Mouse (Mus musculus) limb, embryonic 13.5 days (tissue): ENCODE results near the gene Oprl1. TPM values are rescaled to one million over a fixed set of nuclear protein-coding genes. Genes with fewer than 3 reads are reported as not detected.

Source experiments
- ATAC-seq: fragments of 200-750 bp; cut with Nextera tagmentation; 2 replicates; pipeline ENCODE4 v1.8.0; 2017; ENCODE audit warnings: low read depth, moderate number of reproducible peaks, moderate TSS enrichment; ENCODE audit not compliant: low FRiP score
- H3K27ac ChIP-seq: fragments of 300-500 bp; sonication (generic); 2 replicates; pipeline ENCODE4 v1.5.1; 2015; ENCODE audit warnings: inconsistent platforms, mild to moderate bottlenecking, moderate library complexity
- H3K27me3 ChIP-seq: fragments of 300-500 bp; sonication (generic); 2 replicates; pipeline ENCODE4 v1.6.1; 2015; ENCODE audit warnings: mild to moderate bottlenecking, inconsistent platforms
- H3K36me3 ChIP-seq: fragments of 300-500 bp; sonication (generic); 2 replicates; pipeline ENCODE4 v1.6.1; 2015; ENCODE audit warnings: inconsistent platforms, mild to moderate bottlenecking, moderate library complexity
- H3K4me1 ChIP-seq: fragments of 300-500 bp; sonication (generic); 2 replicates; pipeline ENCODE4 v1.6.1; 2015; ENCODE audit warnings: inconsistent platforms
- H3K4me2 ChIP-seq: fragments of 300-500 bp; sonication (generic); replicated peaks from 2 replicates; pipeline ENCODE4 v1.6.1; 2015; ENCODE audit warnings: inconsistent platforms, mild to moderate bottlenecking, moderate library complexity
- H3K4me3 ChIP-seq: fragments of 300-500 bp; sonication (generic); 2 replicates; pipeline ENCODE4 v1.5.1; 2015; ENCODE audit warnings: moderate library complexity, mild to moderate bottlenecking, inconsistent platforms
- H3K9ac ChIP-seq: fragments of 300-500 bp; sonication (generic); 2 replicates; pipeline ENCODE4 v1.6.1; 2015; ENCODE audit warnings: mild to moderate bottlenecking, inconsistent platforms
- H3K9me3 ChIP-seq: fragments of 300-500 bp; sonication (generic); 2 replicates; pipeline ENCODE4 v1.6.1; 2016; ENCODE audit warnings: inconsistent platforms
- WGBS: fragments of 180-500 bp; shearing (Covaris S2); methylation state at CpG from one replicate; pipeline ENCODE4 v1.1.7; 2015; 5-methylcytosine and 5-hydroxymethylcytosine counted together
- polyA plus RNA-seq: library from polyadenylated mRNA; unstranded; fragments of >200 nt; fragmentation: Nextera tagmentation; extraction: Ambion mirVana; gene quantifications from 2 replicates; pipeline ENCODE4 v1.2.1, GENCODE M21; 2015

Oprl1 gene
- polyA plus RNA-seq, 1 experiment from 2014 or later: 1.2 TPM

DNA sequence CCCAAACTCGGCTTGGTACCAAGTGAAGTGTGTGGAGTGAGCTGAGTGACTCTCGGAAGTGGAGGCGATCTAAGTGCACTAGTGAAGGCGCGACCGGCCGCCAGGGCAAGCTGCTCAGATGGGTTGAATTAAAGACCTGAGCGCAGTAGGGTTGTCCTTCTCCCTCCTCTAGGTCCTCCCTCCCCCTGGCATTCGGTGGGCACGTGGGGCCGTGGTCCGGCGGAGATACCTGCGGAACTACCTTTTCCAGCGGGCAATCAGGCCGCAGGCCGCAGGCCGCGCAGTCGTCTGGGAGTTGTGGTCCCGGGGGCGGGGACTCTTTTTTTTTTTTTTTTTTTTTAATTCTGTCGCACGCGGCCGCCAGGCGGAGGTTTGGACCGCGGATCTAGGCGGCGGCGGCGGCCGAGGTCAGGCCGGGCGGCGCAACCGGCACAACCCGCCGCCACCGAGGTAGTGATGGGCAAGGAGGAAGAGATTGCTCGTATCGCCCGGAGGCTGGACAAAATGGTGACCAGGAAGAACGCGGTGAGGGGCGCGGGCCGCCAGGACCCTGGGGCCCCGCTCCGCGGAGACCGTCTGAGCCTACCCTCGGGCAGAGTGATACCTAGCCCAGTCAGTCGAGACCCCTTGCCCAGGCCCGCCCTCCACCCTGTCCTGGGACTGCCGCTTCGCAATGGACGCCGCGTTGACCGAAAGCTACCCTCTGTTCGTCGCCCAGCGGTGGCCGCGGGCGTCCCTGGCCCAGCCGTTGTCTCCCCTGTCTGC, 34.7 kb upstream of the Oprl1 start, which contains the start of gene Tcea2:
Tcea2 (plus strand) TSS at position 360 of the 765 bp plus-strand sequence.
- whole genome bisulfite sequencing: under 1% methylated on average over 64 of the region's 69 CpGs
- peaks cover 7% of the 10 kb centered on the region; the same call in 1 of the 2 replicates for H3K36me3 ChIP-seq
- no peaks in the 10 kb centered on the region for H3K9me3 ChIP-seq
- H3K27me3 ChIP-seq: no peaks in the 10 kb centered on the region
- peak within 1 kb of the TSS; percentile 88 for H3K9ac ChIP-seq
- ATAC-seq: peak; percentile 55
- peak within 1 kb of the TSS; percentile 70 for H3K4me3 ChIP-seq
- H3K27ac ChIP-seq: no peak within 1 kb of the TSS; the same call in 1 of the 2 replicates
- peak within 1 kb of the TSS; percentile 90 for H3K4me2 ChIP-seq
- H3K4me1 ChIP-seq: peaks cover 22% of the 10 kb centered on the region

- no peaks in the 10 kb centered on the region for H3K9me3 ChIP-seq
- no peak overlapping the region for H3K27ac ChIP-seq
- no peak for ATAC-seq
- no peaks in the 10 kb centered on the region for H3K27me3 ChIP-seq
- peak overlapping the region; percentile 88 for H3K9ac ChIP-seq
- H3K36me3 ChIP-seq: peaks cover 13% of the 10 kb centered on the region; the same call in 1 of the 2 replicates
- WGBS: 13% methylated on average over 7 of the region's 7 CpGs
- peak overlapping the region; percentile 70 for H3K4me3 ChIP-seq
- H3K4me1 ChIP-seq: peaks cover 17% of the 10 kb centered on the region
- H3K4me2 ChIP-seq: peak overlapping the region; percentile 90
Measured at GRCm38 (mm10) chr2:181680716-181681117, 34.1 kb upstream of the Oprl1 start.

GRCm38 (mm10) chr2:181681978-181682377, 32.8 kb upstream of the Oprl1 start:
- no peak for ATAC-seq
- Histone ChIP-seq H3K36me3 (peaks cover 25% of the 10 kb centered on the region), H3K4me2 (no peak overlapping the region), H3K27ac (no peak overlapping the region), H3K9me3 (no peaks in the 10 kb centered on the region), H3K4me3 (no peak overlapping the region), H3K27me3 (no peaks in the 10 kb centered on the region), H3K9ac (no peak overlapping the region), H3K4me1 (peaks cover 16% of the 10 kb centered on the region)
- WGBS: 97% methylated on average over 1 of the region's 1 CpGs

GRCm38 (mm10) chr2:181683381-181683780, 31.4 kb upstream of the Oprl1 start:
- Histone ChIP-seq H3K27ac (no peak overlapping the region), H3K27me3 (no peaks in the 10 kb centered on the region), H3K9ac (no peak overlapping the region), H3K36me3 (peaks cover 39% of the 10 kb centered on the region), H3K4me2 (no peak overlapping the region), H3K4me3 (no peak overlapping the region), H3K4me1 (peaks cover 16% of the 10 kb centered on the region), H3K9me3 (no peaks in the 10 kb centered on the region)
- ATAC-seq: no peak
- 68% methylated on average over 4 of the region's 4 CpGs for WGBS

- Histone ChIP-seq H3K36me3 (peaks cover 52% of the 10 kb centered on the region), H3K4me2 (no peak overlapping the region), H3K9ac (no peak overlapping the region), H3K4me1 (peaks cover 10% of the 10 kb centered on the region), H3K27me3 (no peaks in the 10 kb centered on the region), H3K27ac (no peak overlapping the region), H3K9me3 (no peaks in the 10 kb centered on the region), H3K4me3 (no peak overlapping the region)
- 79% methylated on average over 1 of the region's 1 CpGs for WGBS
- no peak for ATAC-seq
Measured at GRCm38 (mm10) chr2:181684713-181685112, 30.1 kb upstream of the Oprl1 start.

DNA sequence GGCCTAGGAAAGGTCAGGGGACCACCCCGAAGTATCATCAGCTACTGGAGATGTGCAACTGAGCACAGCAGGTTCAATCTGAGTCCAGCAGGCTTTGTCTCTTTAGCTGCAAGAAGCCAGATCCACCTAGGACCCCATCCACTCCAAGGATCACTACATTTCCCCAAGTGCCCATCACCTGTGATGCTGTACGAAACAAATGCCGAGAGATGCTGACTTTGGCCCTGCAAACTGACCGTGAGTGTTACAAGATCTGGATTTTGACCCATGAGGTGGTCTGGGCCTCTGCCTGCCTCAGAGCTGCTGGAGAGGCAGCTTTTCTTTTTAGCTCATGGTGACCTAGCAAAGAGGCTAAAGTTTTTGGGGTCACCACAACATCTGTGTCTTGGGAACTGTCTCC, 29.1 kb upstream of the Oprl1 start:
- no peaks in the 10 kb centered on the region for H3K9me3 ChIP-seq
- H3K27ac ChIP-seq: no peak overlapping the region
- ATAC-seq: no peak
- H3K4me1 ChIP-seq: peaks cover 8% of the 10 kb centered on the region
- no peak overlapping the region for H3K4me3 ChIP-seq
- H3K9ac ChIP-seq: no peak overlapping the region
- H3K36me3 ChIP-seq: peaks cover 62% of the 10 kb centered on the region
- no peaks in the 10 kb centered on the region for H3K27me3 ChIP-seq
- WGBS: 94% methylated on average over 4 of the region's 4 CpGs
- no peak overlapping the region for H3K4me2 ChIP-seq

GRCm38 (mm10) chr2:181687586-181687985, 27.2 kb upstream of the Oprl1 start:
- Histone ChIP-seq H3K4me1 (peaks cover 12% of the 10 kb centered on the region), H3K9ac (no peak overlapping the region), H3K4me3 (no peak overlapping the region), H3K27me3 (no peaks in the 10 kb centered on the region), H3K9me3 (no peaks in the 10 kb centered on the region), H3K36me3 (peaks cover 72% of the 10 kb centered on the region), H3K27ac (no peak overlapping the region), H3K4me2 (no peak overlapping the region)
- 93% methylated on average over 8 of the region's 8 CpGs for WGBS
- ATAC-seq: no peak

DNA sequence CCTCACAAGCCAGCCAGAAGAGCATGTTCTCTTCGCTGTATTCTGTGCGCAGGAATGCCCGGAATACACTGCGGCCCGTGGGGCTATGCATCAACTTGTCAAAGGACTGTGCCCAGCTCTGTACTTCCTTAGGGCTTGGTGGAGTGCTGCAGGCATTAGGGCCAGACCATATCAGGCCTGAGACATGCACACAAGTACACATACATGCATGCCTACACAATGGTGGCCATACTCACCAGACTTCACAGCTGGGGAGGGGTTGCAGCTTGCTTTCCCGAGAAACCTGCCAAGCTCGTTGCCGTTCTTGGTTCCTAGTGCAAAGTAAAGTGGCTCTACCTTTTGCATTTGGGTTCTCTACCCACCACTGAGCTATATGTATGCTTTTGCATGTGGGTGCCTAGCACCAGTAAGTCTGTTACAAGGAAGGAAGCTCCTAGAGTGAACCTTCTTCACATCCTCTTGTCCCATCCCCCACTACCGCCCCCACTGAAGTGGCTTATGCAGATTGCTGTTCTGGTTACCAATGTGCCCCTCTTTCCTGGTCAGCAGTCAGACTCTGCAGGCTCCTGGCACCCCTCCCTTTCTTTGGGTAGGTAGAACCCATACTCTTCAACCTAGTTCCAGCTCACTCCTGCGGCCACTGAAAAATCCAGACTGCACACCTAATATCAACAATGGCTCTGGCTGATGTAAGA, 25.2 kb upstream of the Oprl1 start:
- no peak overlapping the region for H3K4me3 ChIP-seq
- no peak overlapping the region for H3K9ac ChIP-seq
- no peak overlapping the region for H3K4me2 ChIP-seq
- no peak for ATAC-seq
- peaks cover 69% of the 10 kb centered on the region for H3K36me3 ChIP-seq
- H3K4me1 ChIP-seq: peaks cover 24% of the 10 kb centered on the region
- H3K27me3 ChIP-seq: no peaks in the 10 kb centered on the region
- H3K27ac ChIP-seq: no peak overlapping the region
- H3K9me3 ChIP-seq: no peaks in the 10 kb centered on the region
- WGBS: 88% methylated on average over 10 of the region's 10 CpGs

DNA sequence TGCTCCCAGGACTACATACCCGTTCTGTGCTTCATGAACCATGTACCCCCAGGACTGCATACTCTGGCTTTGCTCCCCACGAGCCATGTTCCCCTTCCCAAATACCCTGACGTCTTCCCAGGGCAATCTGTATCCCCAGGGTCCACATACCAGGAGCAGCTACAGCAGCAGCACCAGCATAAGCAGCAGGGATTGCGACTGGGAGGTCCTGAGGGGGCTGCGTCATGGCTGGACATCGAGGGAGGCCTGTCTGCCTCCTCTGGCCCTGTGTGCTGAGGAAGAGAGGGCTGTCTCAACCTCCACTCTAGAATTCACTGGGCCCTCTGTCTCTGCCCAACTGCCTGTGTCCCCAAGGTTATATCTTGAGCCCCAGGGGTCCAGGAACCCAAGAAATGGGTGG, 23.7 kb upstream of the Oprl1 start:
- peak overlapping the region; percentile 31; the same call in 1 of the 2 replicates for H3K9ac ChIP-seq
- H3K4me1 ChIP-seq: peaks cover 26% of the 10 kb centered on the region
- H3K27ac ChIP-seq: no peak overlapping the region
- no peak for ATAC-seq
- H3K4me3 ChIP-seq: no peak overlapping the region
- H3K27me3 ChIP-seq: 0 out of 2 replicates have a peak, but pooled peaks cover 9% of the 10 kb centered on the region
- 90% methylated on average over 6 of the region's 6 CpGs for WGBS
- H3K36me3 ChIP-seq: peaks cover 56% of the 10 kb centered on the region
- H3K9me3 ChIP-seq: no peaks in the 10 kb centered on the region
- no peak overlapping the region for H3K4me2 ChIP-seq

GRCm38 (mm10) chr2:181691571-181691970, 23.2 kb upstream of the Oprl1 start:
- Histone ChIP-seq H3K36me3 (peaks cover 51% of the 10 kb centered on the region), H3K9ac (peak overlapping the region; percentile 80; the same call in 1 of the 2 replicates), H3K27ac (no peak overlapping the region), H3K4me3 (no peak overlapping the region), H3K27me3 (0 out of 2 replicates have a peak, but pooled peaks cover 9% of the 10 kb centered on the region), H3K9me3 (no peaks in the 10 kb centered on the region), H3K4me1 (peaks cover 26% of the 10 kb centered on the region), H3K4me2 (no peak overlapping the region)
- WGBS: 87% methylated on average over 4 of the region's 4 CpGs
- no peak for ATAC-seq

- H3K9ac ChIP-seq: peak overlapping the region; percentile 80
- H3K27ac ChIP-seq: no peak overlapping the region
- peaks cover 26% of the 10 kb centered on the region for H3K4me1 ChIP-seq
- 0 out of 2 replicates have a peak, but pooled peaks cover 10% of the 10 kb centered on the region for H3K27me3 ChIP-seq
- H3K9me3 ChIP-seq: no peaks in the 10 kb centered on the region
- H3K36me3 ChIP-seq: peaks cover 44% of the 10 kb centered on the region
- peak overlapping the region; percentile 74 for H3K4me3 ChIP-seq
- H3K4me2 ChIP-seq: peak overlapping the region; percentile 85
- ATAC-seq: no peak
- WGBS: 93% methylated on average over 3 of the region's 3 CpGs
Measured at GRCm38 (mm10) chr2:181692304-181692703, 22.5 kb upstream of the Oprl1 start.
